Mouse (Mus musculus): Measurements from ENCODE around the gene Ksr1.

- TF ChIP-seq POLR2A (IDR thresholded peaks at IDR 0.05; ENCODE audit: low read depth, low read length) = no peak
- no peak for TF ChIP-seq CTCF (conservative IDR thresholded peaks at IDR 0.05 in 1 of 2, IDR thresholded peaks at IDR 0.05 in 1 of 2; ENCODE audit: low read depth in 2 of 2, low read length in 2 of 2)
- TF ChIP-seq POLR2AphosphoS2 (IDR thresholded peaks at IDR 0.05; ENCODE audit: low read depth, low read length) = no peak
- TF ChIP-seq EP300 (IDR thresholded peaks at IDR 0.05; ENCODE audit: low read length) = no peak
- no peak for TF ChIP-seq MAFK (IDR thresholded peaks at IDR 0.05; ENCODE audit: insufficient replicate concordance, low read length)
These were observed 88.4 kb downstream of the Ksr1 start for GRCm38 (mm10) chr11:79057809-79058208.
